Mouse (Mus musculus) lung, adult 2 months (tissue): ENCODE data around the gene Strn4.

Experiments
- CTCF ChIP-seq: fragments of 200-500 bp; IDR thresholded peaks from 2 replicates; pipeline ENCODE4 v1.5.1; 2011; ENCODE audit warnings: mild to moderate bottlenecking, low read length, control low read depth; ENCODE audit not compliant: insufficient read depth
- POLR2A ChIP-seq: fragments of 200-500 bp; IDR thresholded peaks from 2 replicates; pipeline ENCODE4 v1.6.1; 2011; ENCODE audit warnings: low read depth, mild to moderate bottlenecking, control low read depth, low read length, borderline replicate concordance; ENCODE audit errors: extremely low read depth

DNA sequence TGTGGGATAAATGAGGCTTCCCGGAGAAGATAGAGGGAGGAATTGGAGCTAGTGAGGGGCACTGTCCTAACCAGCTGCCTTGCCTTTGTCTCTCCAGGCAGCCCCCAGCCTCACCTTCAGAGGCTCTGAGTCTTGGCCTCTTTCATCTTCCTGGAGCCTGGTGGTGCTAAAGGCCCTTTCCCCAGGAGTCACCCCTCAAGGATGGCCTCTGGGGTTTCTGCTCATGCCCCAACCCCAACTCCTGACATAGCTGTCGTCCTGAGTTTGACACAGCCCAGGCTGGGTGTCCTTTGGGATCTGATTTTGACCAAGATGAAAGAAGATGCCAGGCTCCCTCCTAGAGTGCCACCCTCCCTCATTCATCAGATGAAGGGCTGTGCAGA lies 24.4 kb downstream of the Strn4 start:
- TF ChIP-seq CTCF: no peak
- TF ChIP-seq POLR2A: no peak
